Mouse (Mus musculus): Measurements from ENCODE around the gene Lrp2.
A peak's percentile ranks its signal among the peaks of the same experiment; 100 is the strongest.

The Lrp2 gene

GRCm38 (mm10) chr2:69585886-69586398 is at the start of gene Lrp2:
Gene Lrp2, minus strand, starts transcription at chr2:69586065.
- peak; percentile 14 to 25 for DNase-seq (ENCODE audit: low spot score in 2 of 2)

GRCm38 (mm10) chr2:69635064-69635701 is 49.3 kb upstream of the Lrp2 start:
- DNase-seq (ENCODE audit: low spot score in 2 of 2): peak; percentile 5 to 33

- DNase-seq (ENCODE audit: low spot score in 2 of 2): no peak
Measured at GRCm38 (mm10) chr2:69631449-69631848, 45.6 kb upstream of the Lrp2 start.

- DNase-seq (ENCODE audit: low spot score in 2 of 2): no peak
Measured at GRCm38 (mm10) chr2:69630792-69631191, 44.9 kb upstream of the Lrp2 start.

- no peak for DNase-seq (ENCODE audit: low spot score in 2 of 2)
Measured at GRCm38 (mm10) chr2:69629914-69630313, 44.0 kb upstream of the Lrp2 start.

- DNase-seq (ENCODE audit: low spot score in 2 of 2): no peak
Measured at GRCm38 (mm10) chr2:69629215-69629614, 43.4 kb upstream of the Lrp2 start.

GRCm38 (mm10) chr2:69619286-69619685 is 33.4 kb upstream of the Lrp2 start:
- DNase-seq (ENCODE audit: low spot score in 2 of 2): no peak

GRCm38 (mm10) chr2:69618336-69618735 is 32.5 kb upstream of the Lrp2 start:
- DNase-seq (ENCODE audit: low spot score in 2 of 2): no peak

- DNase-seq (ENCODE audit: low spot score in 2 of 2): no peak
Measured at GRCm38 (mm10) chr2:69613237-69613636, 27.4 kb upstream of the Lrp2 start.

- DNase-seq (ENCODE audit: low spot score in 2 of 2): no peak
Measured at GRCm38 (mm10) chr2:69612716-69613115, 26.9 kb upstream of the Lrp2 start.

- no peak for DNase-seq (ENCODE audit: low spot score in 2 of 2)
Measured at GRCm38 (mm10) chr2:69612237-69612636, 26.4 kb upstream of the Lrp2 start.

- DNase-seq (ENCODE audit: low spot score in 2 of 2): no peak
Measured at GRCm38 (mm10) chr2:69606621-69607020, 20.8 kb upstream of the Lrp2 start.

GRCm38 (mm10) chr2:69603726-69604393 is 18.0 kb upstream of the Lrp2 start:
- no peak for DNase-seq (ENCODE audit: low spot score in 2 of 2)

- no peak for DNase-seq (ENCODE audit: low spot score in 2 of 2)
Measured at GRCm38 (mm10) chr2:69593168-69593567, 7.3 kb upstream of the Lrp2 start.

GRCm38 (mm10) chr2:69592536-69592935 is 6.7 kb upstream of the Lrp2 start:
- DNase-seq (ENCODE audit: low spot score in 2 of 2): no peak

- DNase-seq (ENCODE audit: low spot score in 2 of 2): no peak
Measured at GRCm38 (mm10) chr2:69591966-69592505, 6.2 kb upstream of the Lrp2 start.

GRCm38 (mm10) chr2:69590548-69590947 is 4.7 kb upstream of the Lrp2 start:
- DNase-seq (ENCODE audit: low spot score in 2 of 2): no peak

- DNase-seq (ENCODE audit: low spot score in 2 of 2): no peak
Measured at GRCm38 (mm10) chr2:69587896-69588295, 2.0 kb upstream of the Lrp2 start.

GRCm38 (mm10) chr2:69586821-69587728 is 1.2 kb upstream of the Lrp2 start:
- no peak for DNase-seq (ENCODE audit: low spot score in 2 of 2)

GRCm38 (mm10) chr2:69585191-69585885 is 527 bp downstream of the Lrp2 start:
- DNase-seq (ENCODE audit: low spot score in 2 of 2): no peak
